15 mouse cellular contexts compared by ENCODE assay signal in genomic region chr3:88539397-88539796, GRCm38 (mm10). TPM values are rescaled to one million over a fixed set of nuclear protein-coding genes. Genes with fewer than 3 reads are reported as not detected.
DNase-seq lines count a peak whose midpoint lies in the region; ATAC-seq and TF ChIP-seq lines count a peak whose summit lies in the region.
"Had no signal": no experiment of that assay in that cellular context is flagged by ENCODE, and none has a peak within 500 bp of the region (broad histone marks: within the 10 kb centered on the region; RNA-seq: fewer than 3 reads in every experiment).

No protein-coding gene starts in this region.

- TF ChIP-seq CTCF in midbrain, postnatal 0 days (IDR thresholded peaks at IDR 0.05), result no peak

- peak overlapping the region; percentile 22; the same call in 1 of the 2 replicates for H3K4me2 ChIP-seq in embryonic facial prominence, embryonic 13.5 days
- no peak overlapping the region for H3K4me2 ChIP-seq in hindbrain, embryonic 14.5 days (replicated peaks)
- no peak overlapping the region for H3K4me2 ChIP-seq in midbrain, postnatal 0 days (ENCODE audit: low read depth, low read length, poor library complexity, severe bottlenecking)
- H3K4me2 ChIP-seq: heart, embryonic 15.5 days; lung, embryonic 15.5 days had no signal

- H3K27ac ChIP-seq in embryonic facial prominence, embryonic 13.5 days, result 0 out of 2 replicates have a peak overlapping the region, but pooled peaks have one; percentile 51
- H3K27ac ChIP-seq in hindbrain, embryonic 14.5 days, result peak overlapping the region; percentile 70
- H3K27ac ChIP-seq in midbrain, postnatal 0 days (ENCODE audit: low read depth, low read length), result peak overlapping the region; percentile 47; the same call in 1 of the 2 replicates

- H3K9ac ChIP-seq in embryonic facial prominence, embryonic 13.5 days, result no peak overlapping the region
- 0 out of 2 replicates have a peak overlapping the region, but pooled peaks have one; percentile 16 for H3K9ac ChIP-seq in hindbrain, embryonic 14.5 days
- no peak overlapping the region for H3K9ac ChIP-seq in midbrain, postnatal 0 days (replicated peaks; ENCODE audit: low read length, poor library complexity, severe bottlenecking)
- H3K9ac ChIP-seq: heart, embryonic 15.5 days had no signal

- no peaks in the 10 kb centered on the region for H3K9me3 ChIP-seq in embryonic facial prominence, embryonic 13.5 days
- H3K9me3 ChIP-seq in hindbrain, embryonic 14.5 days (ENCODE audit: control insufficient read depth, low read length), result no peaks in the 10 kb centered on the region
- no peaks in the 10 kb centered on the region for H3K9me3 ChIP-seq in midbrain, postnatal 0 days (ENCODE audit: low read length)
- H3K9me3 ChIP-seq: G1E; heart, embryonic 15.5 days; lung, embryonic 15.5 days had no signal

- H3K4me1 ChIP-seq in embryonic facial prominence, embryonic 13.5 days, result peaks cover 74% of the 10 kb centered on the region
- H3K4me1 ChIP-seq in hindbrain, embryonic 14.5 days (replicated peaks; ENCODE audit: control insufficient read depth, insufficient read depth, low read length), result peaks cover 62% of the 10 kb centered on the region
- H3K4me1 ChIP-seq in midbrain, postnatal 0 days (ENCODE audit: insufficient read depth, low read length), result peaks cover 19% of the 10 kb centered on the region

- H3K4me3 ChIP-seq in embryonic facial prominence, embryonic 13.5 days, result no peak overlapping the region
- H3K4me3 ChIP-seq in hindbrain, embryonic 14.5 days (replicated peaks; ENCODE audit: low read length), result no peak overlapping the region
- H3K4me3 ChIP-seq in midbrain, postnatal 0 days (ENCODE audit: low read depth, low read length), result no peak overlapping the region
- H3K4me3 ChIP-seq: heart, embryonic 15.5 days; lung, embryonic 15.5 days had no signal

- 6% methylated on average over 3 of the region's 3 CpGs for WGBS in embryonic facial prominence, embryonic 13.5 days
- WGBS in hindbrain, embryonic 14.5 days, result 5% methylated on average over 3 of the region's 3 CpGs
- 4% methylated on average over 3 of the region's 3 CpGs for WGBS in midbrain, postnatal 0 days

- peak; percentile 77 for DNase-seq in embryo, embryonic 10.5 days (ENCODE audit: low spot score)
- no peak for DNase-seq in hindbrain, embryonic 14.5 days (ENCODE audit: low spot score)
- DNase-seq in midbrain, postnatal 0 days (ENCODE audit: low spot score), result peak; percentile 39
- no peak for DNase-seq in urinary bladder, postnatal 10 days (ENCODE audit: low spot score)
- DNase-seq in left cerebral cortex, adult 9 months (ENCODE audit: low spot score in 2 of 2), result no peak
- DNase-seq in adrenal gland, postnatal 4 days (ENCODE audit: low spot score in 2 of 2), result no peak
- DNase-seq: cerebellum, adult 2 months; kidney, adult 9 months; spleen, adult 18-20 months; thymus, postnatal 4 days had no signal

- H3K27me3 ChIP-seq in embryonic facial prominence, embryonic 13.5 days, result no peaks in the 10 kb centered on the region
- H3K27me3 ChIP-seq in hindbrain, embryonic 14.5 days (ENCODE audit: control insufficient read depth, insufficient read depth, low read length), result no peaks in the 10 kb centered on the region
- no peaks in the 10 kb centered on the region for H3K27me3 ChIP-seq in midbrain, postnatal 0 days (ENCODE audit: insufficient read depth, low read length)
- H3K27me3 ChIP-seq: heart, embryonic 15.5 days; lung, embryonic 15.5 days had no signal

- no peak for ATAC-seq in embryonic facial prominence, embryonic 13.5 days (ENCODE audit: insufficient number of reproducible peaks, insufficient read depth, low FRiP score, low TSS enrichment, low read depth)
- no peak for ATAC-seq in hindbrain, embryonic 14.5 days (ENCODE audit: low FRiP score)
- no peak for ATAC-seq in midbrain, postnatal 0 days (ENCODE audit: low FRiP score)

- H3K36me3 ChIP-seq in embryonic facial prominence, embryonic 13.5 days, result peaks cover 55% of the 10 kb centered on the region
- H3K36me3 ChIP-seq in hindbrain, embryonic 14.5 days (replicated peaks; ENCODE audit: control insufficient read depth, insufficient read depth), result peaks cover 63% of the 10 kb centered on the region
- peaks cover 23% of the 10 kb centered on the region for H3K36me3 ChIP-seq in midbrain, postnatal 0 days (ENCODE audit: insufficient read depth, low read length)

RNA-seq across cellular contexts. Expression of gene Mex3a, which starts 7.2 kb away (rescaled TPM):
- 32.2 and 33.4 TPM in 2 replicates for polyA plus RNA-seq in embryonic facial prominence, embryonic 13.5 days (2015; fragmentation: Nextera tagmentation; extraction: Ambion mirVana)
- 30.8 and 31.0 TPM in 2 replicates for polyA plus RNA-seq in hindbrain, embryonic 14.5 days (2014; fragmentation: Nextera tagmentation; extraction: Ambion mirVana)
- 56.9 and 58.2 TPM in 2 replicates for total RNA-seq in midbrain, postnatal 0 days (2014; rRNA removed)
- 15.4 and 16.1 TPM in 2 replicates for polyA plus RNA-seq in midbrain, postnatal 0 days (2015; fragmentation: Nextera tagmentation; extraction: Ambion mirVana)
- 10 to 100 TPM; 11.2 to 16.1 TPM for total RNA-seq in adrenal gland, postnatal 4 days (2021)

RNA-seq across cellular contexts. Expression of gene Rab25, which starts 8.7 kb away (rescaled TPM):
- polyA plus RNA-seq in embryonic facial prominence, embryonic 13.5 days (2015; fragmentation: Nextera tagmentation; extraction: Ambion mirVana), result 18.6 and 19.5 TPM in 2 replicates
- 0.20 TPM in 1 of 2 replicates, not detected in the other for polyA plus RNA-seq in hindbrain, embryonic 14.5 days (2014; fragmentation: Nextera tagmentation; extraction: Ambion mirVana)
- total RNA-seq in midbrain, postnatal 0 days (2014; rRNA removed), result 0.60 TPM in 1 of 2 replicates, not detected in the other
- 0.46 TPM in 1 of 2 replicates, not detected in the other for polyA plus RNA-seq in midbrain, postnatal 0 days (2015; fragmentation: Nextera tagmentation; extraction: Ambion mirVana)
- 1 to 10 TPM in 1 of 2 experiments, under 1 TPM in 1; 0.54 to 3.9 TPM for total RNA-seq in adrenal gland, postnatal 4 days (2021)
- total RNA-seq: left cerebral cortex, postnatal 14 days had no signal

RNA-seq across cellular contexts. Expression of gene Lamtor2, which starts 13.5 kb away (rescaled TPM):
- polyA plus RNA-seq in embryonic facial prominence, embryonic 13.5 days (2015; fragmentation: Nextera tagmentation; extraction: Ambion mirVana), result 164 and 169 TPM in 2 replicates
- 102 and 107 TPM in 2 replicates for polyA plus RNA-seq in hindbrain, embryonic 14.5 days (2014; fragmentation: Nextera tagmentation; extraction: Ambion mirVana)
- total RNA-seq in midbrain, postnatal 0 days (2014; rRNA removed), result 46.7 and 66.0 TPM in 2 replicates
- polyA plus RNA-seq in midbrain, postnatal 0 days (2015; fragmentation: Nextera tagmentation; extraction: Ambion mirVana), result 187 and 205 TPM in 2 replicates
- total RNA-seq in adrenal gland, postnatal 4 days (2021), result 100 to 1,000 TPM; 108 to 113 TPM

RNA-seq across cellular contexts. Expression of gene Ubqln4, which starts 14.2 kb away (rescaled TPM):
- 43.0 and 44.6 TPM in 2 replicates for polyA plus RNA-seq in embryonic facial prominence, embryonic 13.5 days (2015; fragmentation: Nextera tagmentation; extraction: Ambion mirVana)
- 42.9 and 53.6 TPM in 2 replicates for polyA plus RNA-seq in hindbrain, embryonic 14.5 days (2014; fragmentation: Nextera tagmentation; extraction: Ambion mirVana)
- total RNA-seq in midbrain, postnatal 0 days (2014; rRNA removed), result 103 and 120 TPM in 2 replicates
- 29.7 and 30.4 TPM in 2 replicates for polyA plus RNA-seq in midbrain, postnatal 0 days (2015; fragmentation: Nextera tagmentation; extraction: Ambion mirVana)
- 10 to 100 TPM; 52.6 to 62.6 TPM for total RNA-seq in adrenal gland, postnatal 4 days (2021)

RNA-seq across cellular contexts. Expression of gene Lmna, which starts 29.6 kb away (rescaled TPM):
- polyA plus RNA-seq in embryonic facial prominence, embryonic 13.5 days (2015; fragmentation: Nextera tagmentation; extraction: Ambion mirVana), result 311 and 321 TPM in 2 replicates
- 44.3 and 47.3 TPM in 2 replicates for polyA plus RNA-seq in hindbrain, embryonic 14.5 days (2014; fragmentation: Nextera tagmentation; extraction: Ambion mirVana)
- 57.6 and 75.0 TPM in 2 replicates for total RNA-seq in midbrain, postnatal 0 days (2014; rRNA removed)
- 74.1 and 77.2 TPM in 2 replicates for polyA plus RNA-seq in midbrain, postnatal 0 days (2015; fragmentation: Nextera tagmentation; extraction: Ambion mirVana)
- 100 to 1,000 TPM; 109 to 113 TPM for total RNA-seq in adrenal gland, postnatal 4 days (2021)

Comparison
In these comparisons a context has a peak if more than half of its experiments do, and no peak if none do; other contexts are left out.
1. DNase-seq: peak in embryo, embryonic 10.5 days (single experiment) and midbrain, postnatal 0 days (single experiment); none in hindbrain, embryonic 14.5 days (single experiment), urinary bladder, postnatal 10 days (single experiment), left cerebral cortex, adult 9 months (0 of 2) and adrenal gland, postnatal 4 days (0 of 2).
2. RNA of gene Rab25, which starts 8.7 kb away (polyA plus RNA-seq): 18.6 to 19.5 TPM in embryonic facial prominence, embryonic 13.5 days; 0.46 TPM in midbrain, postnatal 0 days and 0.20 TPM in hindbrain, embryonic 14.5 days; every median in the first group is over 10 times any median in the second.
3. Peak in every context shown above with its lines, with median percentiles within 50 percentile points of each other: H3K27ac ChIP-seq.